Mouse (Mus musculus): ENCODE measurements at regions not wholly inside any gene's neighbourhood (a gene's known extent, or its start where the extent isn't known, plus 50 kb on each side); places are given as distances from the start of the nearest gene placed in this dataset.

DNA sequence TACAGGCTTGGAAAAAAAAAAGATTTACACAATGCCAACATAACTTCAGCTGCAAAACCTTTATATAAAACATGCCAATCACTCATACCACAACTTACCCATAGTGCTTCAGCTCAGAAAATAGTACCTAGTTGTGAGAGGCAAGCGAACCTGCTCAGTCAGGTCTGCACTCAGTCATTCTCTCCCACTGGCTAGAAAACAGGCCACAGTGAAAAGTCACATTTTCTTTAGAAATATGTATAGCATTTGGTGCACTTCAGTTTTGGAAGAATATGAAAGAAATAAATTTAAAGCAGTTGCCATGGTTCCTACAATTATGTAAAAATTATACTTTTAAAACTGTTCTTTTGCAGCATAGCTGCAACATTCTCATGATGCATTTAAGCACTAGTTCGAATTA is 398.5 kb upstream of the Pdgfd start:
- TF ChIP-seq EP300 (optimal IDR thresholded peaks at IDR 0.05), result no peak
- no peak for TF ChIP-seq CTCF (IDR thresholded peaks at IDR 0.05; ENCODE audit: low read depth)
